Mouse (Mus musculus) heart, embryonic 13.5 days (tissue): ENCODE data around the gene Gm45618. TPM values are rescaled to one million over a fixed set of nuclear protein-coding genes. Genes with fewer than 3 reads are reported as not detected.

ENCODE experiments used
- ATAC-seq: fragments of 200-750 bp; cut with Nextera tagmentation; 2 replicates; pipeline ENCODE4 v1.8.0; 2017; ENCODE audit warnings: moderate TSS enrichment; ENCODE audit not compliant: insufficient number of reproducible peaks, low FRiP score, low TSS enrichment; ENCODE audit errors: extremely low read depth
- H3K27ac ChIP-seq: fragments of 300-500 bp; sonication (generic); replicated peaks from 2 replicates; pipeline ENCODE4 v1.5.1; 2015; ENCODE audit warnings: moderate library complexity, mild to moderate bottlenecking, inconsistent platforms
- H3K27me3 ChIP-seq: fragments of 300-500 bp; sonication (generic); replicated peaks from 2 replicates; pipeline ENCODE4 v1.6.1; 2015; ENCODE audit warnings: mild to moderate bottlenecking, inconsistent platforms
- H3K36me3 ChIP-seq: fragments of 300-500 bp; sonication (generic); 2 replicates; pipeline ENCODE4 v1.6.1; 2015; ENCODE audit warnings: mild to moderate bottlenecking, inconsistent platforms
- H3K4me1 ChIP-seq: fragments of 300-500 bp; sonication (generic); 2 replicates; pipeline ENCODE4 v1.6.1; 2015; ENCODE audit warnings: inconsistent platforms
- H3K4me2 ChIP-seq: fragments of 300-500 bp; sonication (generic); 2 replicates; pipeline ENCODE4 v1.6.1; 2015; ENCODE audit warnings: inconsistent platforms, mild to moderate bottlenecking, moderate library complexity
- H3K4me3 ChIP-seq: fragments of 300-500 bp; sonication (generic); 2 replicates; pipeline ENCODE4 v1.5.1; 2015; ENCODE audit warnings: moderate library complexity, mild to moderate bottlenecking, inconsistent platforms
- H3K9ac ChIP-seq: fragments of 300-500 bp; sonication (generic); 2 replicates; pipeline ENCODE4 v1.6.1; 2015; ENCODE audit warnings: inconsistent platforms, mild to moderate bottlenecking, moderate library complexity
- H3K9me3 ChIP-seq: fragments of 300-500 bp; sonication (generic); 2 replicates; pipeline ENCODE4 v1.6.1; 2016; ENCODE audit warnings: inconsistent platforms
- WGBS: fragments of 180-500 bp; shearing (Covaris S2); methylation state at CpG from one replicate; pipeline ENCODE4 v1.1.7; 2015; ENCODE audit warnings: mixed read lengths; 5-methylcytosine and 5-hydroxymethylcytosine counted together
- polyA plus RNA-seq: library from polyadenylated mRNA; unstranded; fragments of >200 nt; fragmentation: Nextera tagmentation; extraction: Ambion mirVana; gene quantifications from 2 replicates; pipeline ENCODE4 v1.2.1, GENCODE M21; 2015

The Gm45618 gene
- polyA plus RNA-seq, 1 experiment from 2014 or later: not detected

GRCm38 (mm10) chr7:142093696-142094240 lies 26.8 kb downstream of the Gm45618 start:
- peak overlapping the region; percentile 97 for H3K4me2 ChIP-seq
- peak overlapping the region; percentile 88 for H3K4me3 ChIP-seq
- peaks cover 30% of the 10 kb centered on the region for H3K27me3 ChIP-seq
- no peaks in the 10 kb centered on the region; the same call in 1 of the 2 replicates for H3K36me3 ChIP-seq
- no peak overlapping the region for H3K27ac ChIP-seq
- WGBS: 36% methylated on average over 6 of the region's 6 CpGs
- H3K9me3 ChIP-seq: no peaks in the 10 kb centered on the region
- ATAC-seq: no peak
- H3K9ac ChIP-seq: peak overlapping the region; percentile 97
- H3K4me1 ChIP-seq: peaks cover 68% of the 10 kb centered on the region

DNA sequence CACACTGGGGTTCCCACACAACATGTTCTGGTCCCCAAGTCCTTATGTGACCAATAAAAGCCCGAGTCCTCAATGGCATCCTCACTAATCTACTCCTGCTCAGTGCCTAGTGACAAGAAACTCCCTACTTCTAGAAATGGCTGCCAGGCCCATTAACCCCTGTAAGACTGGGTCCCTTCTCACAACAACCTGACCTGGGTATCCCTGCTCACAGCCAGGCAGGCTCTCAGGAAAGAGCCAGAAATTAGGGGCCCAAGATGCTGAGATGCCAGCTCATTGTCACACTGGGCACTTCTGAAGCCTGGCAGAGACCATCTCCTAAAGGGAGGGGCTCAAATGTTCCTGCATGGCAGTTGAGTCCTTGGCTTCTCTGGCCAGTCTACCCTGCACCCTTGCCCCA lies 27.5 kb downstream of the Gm45618 start:
- H3K36me3 ChIP-seq: peaks cover 8% of the 10 kb centered on the region
- peaks cover 76% of the 10 kb centered on the region for H3K4me1 ChIP-seq
- no peak for ATAC-seq
- peak overlapping the region; percentile 97 for H3K4me2 ChIP-seq
- 33% methylated on average over 1 of the region's 1 CpGs for WGBS
- peak overlapping the region; percentile 88 for H3K4me3 ChIP-seq
- no peaks in the 10 kb centered on the region for H3K9me3 ChIP-seq
- H3K27me3 ChIP-seq: peaks cover 31% of the 10 kb centered on the region
- peak overlapping the region; percentile 97 for H3K9ac ChIP-seq
- H3K27ac ChIP-seq: no peak overlapping the region

GRCm38 (mm10) chr7:142091848-142092247 lies 28.7 kb downstream of the Gm45618 start:
- peaks cover 19% of the 10 kb centered on the region for H3K36me3 ChIP-seq
- peaks cover 22% of the 10 kb centered on the region for H3K27me3 ChIP-seq
- ATAC-seq: no peak
- peak overlapping the region; percentile 97 for H3K4me2 ChIP-seq
- peak overlapping the region; percentile 97; the same call in 1 of the 2 replicates for H3K9ac ChIP-seq
- H3K4me3 ChIP-seq: peak overlapping the region; percentile 88; the same call in 1 of the 2 replicates
- peaks cover 82% of the 10 kb centered on the region for H3K4me1 ChIP-seq
- no peaks in the 10 kb centered on the region for H3K9me3 ChIP-seq
- WGBS: 12% methylated on average over 4 of the region's 4 CpGs
- no peak overlapping the region for H3K27ac ChIP-seq

GRCm38 (mm10) chr7:142089648-142090447 lies 30.7 kb downstream of the Gm45618 start:
- Histone ChIP-seq H3K4me1 (peaks cover 94% of the 10 kb centered on the region), H3K36me3 (peaks cover 37% of the 10 kb centered on the region), H3K27ac (peak overlapping the region; percentile 71), H3K4me2 (peak overlapping the region; percentile 18), H3K27me3 (peaks cover 8% of the 10 kb centered on the region), H3K4me3 (no peak overlapping the region), H3K9ac (peak overlapping the region; percentile 58), H3K9me3 (no peaks in the 10 kb centered on the region)
- WGBS: 38% methylated on average over 17 of the region's 17 CpGs
- ATAC-seq: no peak

DNA sequence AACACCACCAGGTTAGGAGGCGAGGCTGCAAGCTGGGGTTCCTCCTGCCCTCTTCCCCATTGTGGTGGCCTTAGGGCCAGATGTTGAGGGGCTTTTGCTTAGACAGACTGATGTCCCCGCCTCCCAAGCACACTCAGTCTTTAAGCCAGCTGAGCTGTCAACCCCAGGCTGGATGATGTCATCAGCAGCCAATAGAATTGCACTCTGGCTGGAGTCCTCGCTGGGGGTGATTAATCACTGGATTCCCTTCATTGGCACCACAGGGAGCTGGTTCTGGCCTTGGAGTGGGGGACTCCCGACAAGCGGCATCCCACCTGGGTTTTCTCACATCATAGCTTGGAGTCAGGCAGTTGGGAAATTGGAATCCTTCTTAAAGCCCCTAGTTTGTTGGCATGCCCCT lies 31.6 kb downstream of the Gm45618 start:
- H3K9ac ChIP-seq: peak overlapping the region; percentile 58; the same call in 1 of the 2 replicates
- H3K4me1 ChIP-seq: peaks cover 98% of the 10 kb centered on the region
- peak overlapping the region; percentile 71 for H3K27ac ChIP-seq
- no peaks in the 10 kb centered on the region for H3K9me3 ChIP-seq
- no peak overlapping the region for H3K4me3 ChIP-seq
- peaks cover 18% of the 10 kb centered on the region for H3K27me3 ChIP-seq
- H3K36me3 ChIP-seq: peaks cover 43% of the 10 kb centered on the region
- no peak for ATAC-seq
- 12% methylated on average over 5 of the region's 5 CpGs for WGBS
- peak overlapping the region; percentile 18 for H3K4me2 ChIP-seq

DNA sequence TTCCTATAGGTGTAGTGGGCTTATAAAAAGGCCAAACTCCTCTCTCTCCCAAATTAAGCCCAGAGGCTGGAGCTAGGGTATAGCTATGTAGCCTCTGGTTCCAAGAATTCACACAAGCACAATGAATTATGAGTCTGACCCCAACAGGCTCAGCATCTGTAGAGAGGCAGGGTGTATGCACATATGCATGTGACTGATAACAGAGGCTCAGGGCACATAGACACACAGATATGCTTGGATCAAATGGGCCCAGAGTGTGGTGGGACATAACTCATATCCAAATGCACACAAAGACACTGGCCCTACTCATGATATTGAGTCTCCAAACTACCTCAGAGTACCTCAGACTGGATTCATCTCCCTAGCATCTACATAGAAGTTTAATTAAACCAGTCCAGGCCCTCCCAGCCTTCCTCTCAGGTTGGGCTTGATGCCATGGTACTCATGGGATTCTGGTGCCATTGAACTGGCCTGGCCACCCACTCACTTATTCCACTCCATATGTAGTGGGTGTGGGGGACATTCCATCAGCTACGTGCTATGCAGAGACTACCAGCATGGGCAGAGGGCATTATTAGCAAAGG lies 33.4 kb downstream of the Gm45618 start:
- no peak overlapping the region for H3K9ac ChIP-seq
- peaks cover 98% of the 10 kb centered on the region for H3K4me1 ChIP-seq
- H3K4me3 ChIP-seq: no peak overlapping the region
- no peak overlapping the region for H3K4me2 ChIP-seq
- no peaks in the 10 kb centered on the region for H3K9me3 ChIP-seq
- 74% methylated on average over 1 of the region's 1 CpGs for WGBS
- no peak overlapping the region for H3K27ac ChIP-seq
- ATAC-seq: no peak
- peaks cover 57% of the 10 kb centered on the region for H3K36me3 ChIP-seq
- peaks cover 30% of the 10 kb centered on the region for H3K27me3 ChIP-seq

GRCm38 (mm10) chr7:142086159-142086905 lies 34.2 kb downstream of the Gm45618 start:
- Histone ChIP-seq H3K4me1 (peaks cover 94% of the 10 kb centered on the region), H3K9me3 (no peaks in the 10 kb centered on the region), H3K36me3 (peaks cover 66% of the 10 kb centered on the region), H3K27me3 (peaks cover 38% of the 10 kb centered on the region), H3K4me2 (no peak overlapping the region), H3K27ac (no peak overlapping the region), H3K4me3 (no peak overlapping the region), H3K9ac (no peak overlapping the region)
- no peak for ATAC-seq
- 61% methylated on average over 4 of the region's 4 CpGs for WGBS

- Histone ChIP-seq H3K27ac (peak overlapping the region; percentile 91), H3K4me1 (peaks cover 78% of the 10 kb centered on the region), H3K9me3 (no peaks in the 10 kb centered on the region), H3K36me3 (peaks cover 79% of the 10 kb centered on the region), H3K27me3 (peaks cover 48% of the 10 kb centered on the region), H3K4me3 (no peak overlapping the region), H3K4me2 (peak overlapping the region; percentile 20; the same call in 1 of the 2 replicates), H3K9ac (peak overlapping the region; percentile 69)
- ATAC-seq: no peak; the same call in 1 of the 2 replicates
- WGBS: 37% methylated on average over 3 of the region's 3 CpGs
Observed at GRCm38 (mm10) chr7:142084820-142085219, 35.7 kb downstream of the Gm45618 start.

DNA sequence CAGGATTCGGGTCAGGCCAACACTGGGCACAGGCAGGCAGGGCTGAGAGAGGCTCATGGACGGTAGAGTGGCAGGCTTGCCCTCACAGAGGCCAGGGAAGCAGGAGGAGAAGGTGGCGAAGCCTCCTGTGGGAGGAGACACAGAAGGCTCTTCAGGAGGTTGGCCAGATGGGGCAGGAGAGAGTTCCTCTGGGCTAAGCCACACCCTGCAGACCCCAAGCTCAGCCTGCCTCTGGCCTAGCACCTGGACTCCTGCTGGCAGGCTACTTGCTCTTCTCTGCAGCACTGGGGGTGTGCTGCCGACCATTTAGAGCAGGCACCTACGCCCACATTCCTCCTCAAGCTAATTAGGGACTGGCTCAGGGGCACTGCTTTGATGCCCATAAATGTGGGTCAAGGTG lies 36.1 kb downstream of the Gm45618 start:
- Histone ChIP-seq H3K9ac (peak overlapping the region; percentile 69), H3K9me3 (no peaks in the 10 kb centered on the region), H3K27me3 (peaks cover 53% of the 10 kb centered on the region), H3K4me2 (peak overlapping the region; percentile 20; the same call in 1 of the 2 replicates), H3K4me1 (peaks cover 74% of the 10 kb centered on the region), H3K36me3 (peaks cover 84% of the 10 kb centered on the region), H3K27ac (peak overlapping the region; percentile 91), H3K4me3 (no peak overlapping the region)
- 36% methylated on average over 5 of the region's 5 CpGs for WGBS
- 0 out of 2 replicates have a peak, but pooled peaks have one; percentile 3 for ATAC-seq

DNA sequence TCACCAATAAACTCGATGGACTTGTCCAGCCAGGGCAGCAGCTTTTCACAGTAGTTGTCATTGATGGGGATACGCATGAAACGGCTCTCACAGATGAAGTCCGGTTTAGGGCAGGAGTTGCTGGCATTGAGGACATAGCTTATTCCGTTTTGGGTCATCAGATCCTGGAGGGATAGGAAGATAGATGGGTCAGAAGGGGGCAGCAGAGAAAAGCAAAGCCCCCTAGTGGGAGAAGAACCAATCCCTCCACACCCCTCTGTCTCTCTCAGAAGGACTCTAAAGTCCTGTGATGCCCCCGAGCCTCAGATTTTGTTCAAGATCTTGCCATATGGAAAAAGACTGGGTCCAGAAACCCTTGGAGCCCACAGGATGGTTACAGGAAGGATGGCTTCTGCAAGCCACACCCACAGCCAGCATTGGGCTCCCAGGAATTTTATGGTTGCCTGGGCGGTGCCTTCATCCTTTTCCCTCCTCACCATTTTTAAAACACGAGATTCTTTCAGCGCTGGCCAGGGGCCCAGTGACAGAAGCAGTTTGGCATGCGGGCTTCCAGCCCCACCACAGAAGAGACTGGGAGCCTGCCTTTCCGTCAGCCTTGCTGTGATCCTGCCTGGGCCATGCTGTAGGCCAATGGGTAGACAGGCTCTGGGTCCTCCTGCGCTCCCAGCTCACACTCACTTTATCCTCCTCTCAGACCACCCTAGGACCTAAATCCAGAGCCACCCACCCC lies 36.8 kb downstream of the Gm45618 start:
- H3K9me3 ChIP-seq: no peaks in the 10 kb centered on the region
- peak overlapping the region; percentile 20; the same call in 1 of the 2 replicates for H3K4me2 ChIP-seq
- H3K36me3 ChIP-seq: peaks cover 90% of the 10 kb centered on the region
- peak overlapping the region; percentile 91 for H3K27ac ChIP-seq
- peaks cover 54% of the 10 kb centered on the region for H3K27me3 ChIP-seq
- 0 out of 2 replicates have a peak, but pooled peaks have one; percentile 27 for ATAC-seq
- 30% methylated on average over 12 of the region's 12 CpGs for WGBS
- H3K4me3 ChIP-seq: no peak overlapping the region
- H3K9ac ChIP-seq: peak overlapping the region; percentile 69
- peaks cover 68% of the 10 kb centered on the region for H3K4me1 ChIP-seq
